Mouse (Mus musculus): ENCODE measurements around the gene Eps8.
"Not testable (repeated sequence)": the region's sequence is repeated elsewhere in the genome, so short reads cannot be mapped to it uniquely, and the experiment has no call there.

The Eps8 gene

GRCm38 (mm10) chr6:137472129-137472528, 182.5 kb downstream of the Eps8 start:
- DNase-seq (ENCODE audit: low spot score): no peak

- peak; percentile 81 for DNase-seq (ENCODE audit: low spot score)
Observed at GRCm38 (mm10) chr6:137470901-137471598, 183.6 kb downstream of the Eps8 start.

- DNase-seq (ENCODE audit: low spot score): no peak
Observed at GRCm38 (mm10) chr6:137469541-137469940, 185.1 kb downstream of the Eps8 start.

GRCm38 (mm10) chr6:137467696-137468095, 187.0 kb downstream of the Eps8 start:
- DNase-seq (ENCODE audit: low spot score): no peak

GRCm38 (mm10) chr6:137466256-137466655, 188.4 kb downstream of the Eps8 start:
- no peak for DNase-seq (ENCODE audit: low spot score)

- peak; percentile 58 for DNase-seq (ENCODE audit: low spot score)
Observed at GRCm38 (mm10) chr6:137465253-137465652, 189.4 kb downstream of the Eps8 start.

- no peak for DNase-seq (ENCODE audit: low spot score)
Observed at GRCm38 (mm10) chr6:137463771-137464170, 190.9 kb downstream of the Eps8 start.

- no peak for DNase-seq (ENCODE audit: low spot score)
Observed at GRCm38 (mm10) chr6:137458136-137458535, 196.5 kb downstream of the Eps8 start.

GRCm38 (mm10) chr6:137457210-137457609, 197.5 kb downstream of the Eps8 start:
- DNase-seq (ENCODE audit: low spot score): no peak

GRCm38 (mm10) chr6:137456064-137456463, 198.6 kb downstream of the Eps8 start:
- no peak for DNase-seq (ENCODE audit: low spot score)

- peak; percentile 57 for DNase-seq (ENCODE audit: low spot score)
Observed at GRCm38 (mm10) chr6:137455537-137456041, 199.1 kb downstream of the Eps8 start.

- DNase-seq (ENCODE audit: low spot score): not testable (repeated sequence)
Observed at GRCm38 (mm10) chr6:137446116-137446515, 208.6 kb downstream of the Eps8 start.

GRCm38 (mm10) chr6:137443089-137443488, 211.6 kb downstream of the Eps8 start:
- no peak for DNase-seq (ENCODE audit: low spot score)

- DNase-seq (ENCODE audit: low spot score): no peak
Observed at GRCm38 (mm10) chr6:137440559-137441486, 213.9 kb downstream of the Eps8 start.

GRCm38 (mm10) chr6:137437902-137438580, 216.6 kb downstream of the Eps8 start:
- DNase-seq (ENCODE audit: low spot score): no peak

GRCm38 (mm10) chr6:137437486-137437885, 217.2 kb downstream of the Eps8 start:
- DNase-seq (ENCODE audit: low spot score): no peak

GRCm38 (mm10) chr6:137433521-137434137, 221.0 kb downstream of the Eps8 start:
- DNase-seq (ENCODE audit: low spot score): no peak

Data from lung, postnatal 25 days (tissue).